Mouse (Mus musculus): ENCODE data around the gene Gm32802. TPM values are rescaled to one million over a fixed set of nuclear protein-coding genes. Genes with fewer than 3 reads are reported as not detected.
"Not testable (repeated sequence)": the region's sequence is repeated elsewhere in the genome, so short reads cannot be mapped to it uniquely, and the experiment has no call there.

Gene Gm32802
- polyA plus RNA-seq, 1 experiment = 0.16 TPM

- Histone ChIP-seq H3K36me3 (replicated peaks; ENCODE audit: low read length) (no peaks in the 10 kb centered on the region), H3K9me3 (no peaks in the 10 kb centered on the region), H3K4me1 (no peaks in the 10 kb centered on the region), H3K27me3 (replicated peaks) (no peaks in the 10 kb centered on the region), H3K4me3 (replicated peaks) (no peak within 1 kb of the TSS)
- TF ChIP-seq GATA1 (IDR thresholded peaks at IDR 0.05; ENCODE audit: borderline replicate concordance, low read length) = no peak
- TF ChIP-seq FLI1 (IDR thresholded peaks at IDR 0.05; ENCODE audit: low read length) = no peak
These were observed 36.5 kb downstream of the Gm32802 start, which contains the start of gene Iltifb for GRCm38 (mm10) chr10:118294938-118295337. Gene Iltifb (minus strand): TSS chr10:118295038.

- H3K36me3 ChIP-seq (replicated peaks; ENCODE audit: low read length); H3K4me1 ChIP-seq; H3K27me3 ChIP-seq (replicated peaks); H3K9me3 ChIP-seq; H3K4me3 ChIP-seq (replicated peaks): not testable (repeated sequence)
These were observed 43.6 kb downstream of the Gm32802 start for GRCm38 (mm10) chr10:118302133-118302532.

Other genes starting within 250 kb of the Gm32802 start
- 11.5 and 54.4 TPM in 2 replicates for gene Mdm1, start 116.9 kb upstream of the Gm32802 start, polyA plus RNA-seq (2012; ENCODE audit: insufficient read depth, low replicate concordance)
- not detected in 2 replicates for gene Il22, start 53.7 kb upstream of the Gm32802 start, polyA plus RNA-seq (2012; ENCODE audit: insufficient read depth, low replicate concordance)
- 0.16 TPM in 1 of 2 replicates, not detected in the other for gene Gm32717, start 17.9 kb upstream of the Gm32802 start, polyA plus RNA-seq (2012; ENCODE audit: insufficient read depth, low replicate concordance)
- gene Iltifb, start 36.4 kb downstream of the Gm32802 start, polyA plus RNA-seq (2012; ENCODE audit: insufficient read depth, low replicate concordance) = not detected in 2 replicates
- gene Gm9040, start 68.3 kb downstream of the Gm32802 start, polyA plus RNA-seq (2012; ENCODE audit: insufficient read depth, low replicate concordance) = not detected in 2 replicates
- gene Gm9044, start 73.7 kb downstream of the Gm32802 start, polyA plus RNA-seq (2012; ENCODE audit: insufficient read depth, low replicate concordance) = not detected in 2 replicates
- not detected in 2 replicates for gene Gm9045, start 79.1 kb downstream of the Gm32802 start, polyA plus RNA-seq (2012; ENCODE audit: insufficient read depth, low replicate concordance)
- gene Gm9046, start 84.6 kb downstream of the Gm32802 start, polyA plus RNA-seq (2012; ENCODE audit: insufficient read depth, low replicate concordance) = not detected in 2 replicates
- gene Gm9048, start 90.0 kb downstream of the Gm32802 start, polyA plus RNA-seq (2012; ENCODE audit: insufficient read depth, low replicate concordance) = not detected in 2 replicates
- gene Gm9049, start 95.4 kb downstream of the Gm32802 start, polyA plus RNA-seq (2012; ENCODE audit: insufficient read depth, low replicate concordance) = not detected in 2 replicates
- gene Ifng, start 182.4 kb downstream of the Gm32802 start, polyA plus RNA-seq (2012; ENCODE audit: insufficient read depth, low replicate concordance) = not detected in 2 replicates

Measured in megakaryocyte, embryonic 14.5 days (primary cell).